Mouse (Mus musculus): ENCODE results near the gene Pld2.

Gene Pld2

GRCm38 (mm10) chr11:70579710-70580357 is 40.0 kb downstream of the Pld2 start:
- no peak for DNase-seq

- no peak for DNase-seq
Measured at GRCm38 (mm10) chr11:70580358-70580720, 40.5 kb downstream of the Pld2 start.

GRCm38 (mm10) chr11:70580921-70581320 is 41.1 kb downstream of the Pld2 start:
- no peak for DNase-seq

- no peak for DNase-seq
Measured at GRCm38 (mm10) chr11:70582196-70582595, 42.3 kb downstream of the Pld2 start.

- no peak for DNase-seq
Measured at GRCm38 (mm10) chr11:70583022-70583714, 43.3 kb downstream of the Pld2 start.

GRCm38 (mm10) chr11:70583775-70584174 is 43.9 kb downstream of the Pld2 start:
- no peak for DNase-seq

GRCm38 (mm10) chr11:70585457-70585856 is 45.6 kb downstream of the Pld2 start:
- peak; percentile 32 for DNase-seq

- DNase-seq = no peak
Measured at GRCm38 (mm10) chr11:70586261-70586660, 46.4 kb downstream of the Pld2 start.

- no peak for DNase-seq
Measured at GRCm38 (mm10) chr11:70586954-70587353, 47.1 kb downstream of the Pld2 start.

GRCm38 (mm10) chr11:70591733-70592132 is 51.9 kb downstream of the Pld2 start:
- DNase-seq = no peak

GRCm38 (mm10) chr11:70594253-70594989 is 54.6 kb downstream of the Pld2 start:
- no peak for DNase-seq

GRCm38 (mm10) chr11:70595638-70596037 is 55.8 kb downstream of the Pld2 start:
- DNase-seq = no peak

GRCm38 (mm10) chr11:70596094-70596493 is 56.2 kb downstream of the Pld2 start:
- no peak for DNase-seq

GRCm38 (mm10) chr11:70597301-70597700 is 57.4 kb downstream of the Pld2 start:
- no peak for DNase-seq

GRCm38 (mm10) chr11:70598451-70598953 is 58.6 kb downstream of the Pld2 start:
- DNase-seq = no peak

- peak; percentile 84 for DNase-seq
Measured at GRCm38 (mm10) chr11:70605024-70605566, 65.2 kb downstream of the Pld2 start.

- DNase-seq = no peak
Measured at GRCm38 (mm10) chr11:70606717-70607116, 66.9 kb downstream of the Pld2 start.

- no peak for DNase-seq
Measured at GRCm38 (mm10) chr11:70607611-70608010, 67.7 kb downstream of the Pld2 start.
